Mouse (Mus musculus) mouse trophoblast stem cell (cell line): Measurements from ENCODE around the gene Pcdh11x.
"Not testable (repeated sequence)": the region's sequence is repeated elsewhere in the genome, so short reads cannot be mapped to it uniquely, and the experiment has no call there.

ENCODE experiments used
- in situ Hi-C, 2 experiments: fragments of 300-500 bp; cut with MseI, MboI; formaldehyde crosslinking; loops; 2 replicates in 1 of 2; 3 replicates in 1 of 2; pipeline ENCODE4 v1.15.1; 2025

Pcdh11x gene

DNA sequence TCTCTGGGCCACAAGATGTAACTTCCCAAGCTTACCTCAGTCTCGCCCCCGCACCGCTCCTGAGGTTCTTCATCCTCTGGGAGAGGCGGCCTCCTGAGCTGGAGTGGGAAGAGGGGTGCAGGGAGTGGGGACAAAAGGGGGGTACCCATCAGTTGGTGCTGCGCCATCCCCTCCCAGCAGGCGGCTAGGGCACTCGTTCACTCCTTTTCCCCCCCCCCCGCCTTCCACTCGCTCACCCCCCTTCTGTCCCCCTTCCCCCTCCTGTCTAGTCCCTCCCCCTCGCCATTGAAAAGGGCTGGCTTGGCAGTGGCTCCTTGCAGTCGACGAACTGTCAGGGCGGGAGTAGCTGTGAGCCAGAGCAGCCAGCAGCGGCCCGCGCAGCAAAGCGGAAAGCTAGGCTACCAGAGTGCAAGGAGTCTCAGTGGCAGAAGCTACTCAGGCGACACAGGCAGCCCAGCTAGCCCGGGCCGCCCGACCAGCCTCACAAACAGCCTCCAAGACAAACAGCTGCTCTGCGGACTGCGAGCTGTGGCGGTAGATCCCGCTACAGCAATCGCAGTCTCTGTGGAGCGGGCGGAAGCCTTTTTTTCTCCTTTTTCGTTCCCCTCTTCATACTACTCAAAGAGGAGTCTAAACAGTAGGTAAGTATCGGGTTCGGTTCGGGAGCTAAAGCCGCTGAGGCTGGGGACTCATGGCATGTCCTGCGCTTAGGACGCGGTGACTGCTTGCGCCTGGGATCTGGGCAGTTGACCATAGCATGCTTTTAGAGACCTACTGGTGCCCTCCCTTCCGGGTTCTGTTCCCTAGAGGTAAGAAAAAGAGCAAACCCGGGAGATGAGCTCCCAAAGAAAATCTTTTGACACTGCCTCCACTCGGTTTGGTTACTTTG lies at the start of gene Pcdh11x:
Pcdh11x (plus strand) TSS at position 249 of the 889 bp plus-strand sequence.
- in situ Hi-C loops: no loop called here

GRCm38 (mm10) chrX:120260089-120260488 lies 30.0 kb upstream of the Pcdh11x start:
- in situ Hi-C loops: no loop called here

- in situ Hi-C loops: no loop called here
Measured at GRCm38 (mm10) chrX:120285522-120285921, 4.5 kb upstream of the Pcdh11x start.

- in situ Hi-C loops: no loop called here
Measured at GRCm38 (mm10) chrX:120287502-120287901, 2.6 kb upstream of the Pcdh11x start.

GRCm38 (mm10) chrX:120290900-120291280 lies 831 bp downstream of the Pcdh11x start:
- in situ Hi-C loops: no loop called here

GRCm38 (mm10) chrX:120291696-120292095 lies 1.6 kb downstream of the Pcdh11x start:
- in situ Hi-C loops: no loop called here

DNA sequence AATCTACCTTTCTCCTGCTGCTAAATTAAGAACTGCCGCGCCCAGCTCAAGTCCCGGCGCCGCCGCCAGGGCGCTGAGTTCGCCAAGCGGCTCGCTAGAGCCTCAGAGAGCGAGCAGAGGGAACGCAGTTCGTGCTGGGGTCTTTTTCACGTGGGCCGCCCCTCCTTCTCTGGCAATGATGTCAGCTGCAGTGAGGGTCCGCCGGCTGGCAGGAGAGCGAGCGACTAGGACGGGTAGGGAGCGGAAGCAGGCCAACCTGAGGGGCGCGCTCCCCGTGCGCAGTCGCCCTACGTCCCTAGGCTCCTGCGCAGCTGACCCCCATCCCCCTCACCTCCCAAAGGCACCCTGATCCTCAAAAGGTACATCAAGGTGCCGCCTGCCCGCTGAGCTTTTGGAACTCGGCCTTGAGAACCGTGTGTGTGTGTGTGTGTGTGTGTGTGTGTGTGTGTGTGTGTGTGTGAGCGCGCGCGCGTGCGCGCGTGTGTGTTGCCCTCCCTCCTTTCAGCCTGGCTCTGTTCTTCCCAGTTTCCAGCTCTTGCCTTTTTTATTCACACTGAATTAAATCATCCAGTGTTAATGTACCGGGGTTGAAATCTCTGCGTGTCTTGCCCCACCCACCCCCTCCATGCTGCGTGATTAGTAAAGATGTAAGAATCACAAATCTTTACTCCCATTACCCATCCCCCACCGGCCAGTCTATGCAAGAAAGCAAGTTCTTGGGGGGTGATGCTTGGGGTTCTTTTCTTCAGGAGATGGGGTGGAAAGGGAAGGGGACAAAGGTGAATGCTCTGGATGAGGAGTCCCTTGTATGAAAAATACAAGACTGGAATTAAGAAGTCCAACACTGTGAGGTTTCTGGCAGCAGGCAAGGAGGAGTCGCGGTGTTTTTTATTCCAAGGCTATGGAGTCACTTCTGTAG lies 3.0 kb downstream of the Pcdh11x start:
- in situ Hi-C loops: no loop called here

- in situ Hi-C loops: no loop called here
Measured at GRCm38 (mm10) chrX:120301469-120302175, 11.6 kb downstream of the Pcdh11x start.

GRCm38 (mm10) chrX:120312995-120313394 lies 22.9 kb downstream of the Pcdh11x start, which contains the start of gene H2afb3:
TSS of gene H2afb3 (minus strand) at chrX:120313095.
- in situ Hi-C loops: not testable (repeated sequence)

- in situ Hi-C loops: no loop called here
Measured at GRCm38 (mm10) chrX:120466225-120466624, 176.2 kb downstream of the Pcdh11x start.

- in situ Hi-C loops: no loop called here
Measured at GRCm38 (mm10) chrX:120486428-120486827, 196.4 kb downstream of the Pcdh11x start.

DNA sequence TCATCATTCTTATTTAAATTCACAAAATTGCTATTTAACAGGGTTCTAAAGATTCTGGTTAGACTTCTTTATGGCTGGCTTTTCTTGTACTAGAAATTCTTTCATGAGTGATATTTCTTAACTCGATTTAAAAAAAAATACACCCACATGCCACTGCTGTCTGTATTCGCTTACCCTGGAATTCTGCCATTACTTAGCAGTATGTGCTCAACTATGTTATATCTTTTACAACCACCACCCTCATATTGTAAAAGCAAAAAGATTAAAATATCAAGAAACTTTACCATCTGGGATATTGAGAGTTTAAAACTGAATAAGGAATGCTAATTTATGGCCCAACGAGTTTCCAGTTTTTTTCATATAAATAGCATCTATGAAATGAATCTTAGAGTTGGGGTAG lies 234.9 kb downstream of the Pcdh11x start:
- in situ Hi-C loops: no loop called here

- in situ Hi-C loops: no loop called here
Measured at GRCm38 (mm10) chrX:120599309-120599708, 309.2 kb downstream of the Pcdh11x start.

GRCm38 (mm10) chrX:120618460-120618859 lies 328.4 kb downstream of the Pcdh11x start:
- in situ Hi-C loops: no loop called here

DNA sequence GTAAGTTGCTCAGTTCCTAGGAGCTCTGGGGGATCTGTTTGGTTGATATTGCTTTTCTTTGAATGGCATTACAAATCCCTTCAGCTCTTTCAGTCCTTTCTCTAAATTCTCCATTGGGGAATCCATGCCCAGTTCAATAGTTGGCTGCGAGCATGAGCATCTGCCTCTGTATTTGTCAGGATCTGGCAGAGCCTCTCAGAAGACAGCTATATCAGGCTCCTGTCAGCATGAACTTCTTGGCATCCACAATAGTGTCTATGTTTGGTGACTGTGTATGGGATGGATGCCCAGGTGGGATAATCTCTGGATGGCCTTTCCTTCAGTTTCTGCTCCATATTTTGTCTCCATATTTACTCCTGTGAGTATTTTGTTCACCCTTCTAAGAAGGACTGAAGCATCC lies 380.2 kb downstream of the Pcdh11x start:
- in situ Hi-C loops: not testable (repeated sequence)

- in situ Hi-C loops: no loop called here
Measured at GRCm38 (mm10) chrX:120734144-120734543, 444.1 kb downstream of the Pcdh11x start.

DNA sequence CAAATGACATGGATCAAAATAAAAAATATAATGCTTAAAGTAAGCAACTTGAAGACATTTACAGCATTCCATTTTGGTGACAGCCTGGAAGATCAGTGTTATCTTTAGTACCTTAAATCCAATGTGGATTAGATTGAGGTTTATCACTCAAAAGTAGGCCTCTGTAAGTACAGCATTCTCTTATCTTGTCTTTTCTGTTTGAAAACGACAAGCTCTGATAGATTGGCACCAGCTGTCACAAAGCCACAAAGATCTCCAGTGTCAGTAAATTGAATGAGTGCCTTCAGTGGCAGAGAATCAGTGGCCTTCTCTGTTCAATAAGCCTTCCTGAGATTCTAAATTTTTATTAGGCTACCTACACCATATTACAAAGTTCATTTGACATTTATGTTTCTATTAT lies 445.7 kb downstream of the Pcdh11x start:
- in situ Hi-C loops: no loop called here

GRCm38 (mm10) chrX:120944556-120944955 lies 654.5 kb downstream of the Pcdh11x start:
- in situ Hi-C loops: no loop called here
